Mouse (Mus musculus): ENCODE data around the gene Omt2b.
"Not testable (repeated sequence)": the region's sequence is repeated elsewhere in the genome, so short reads cannot be mapped to it uniquely, and the experiment has no call there.

Gene Omt2b

DNA sequence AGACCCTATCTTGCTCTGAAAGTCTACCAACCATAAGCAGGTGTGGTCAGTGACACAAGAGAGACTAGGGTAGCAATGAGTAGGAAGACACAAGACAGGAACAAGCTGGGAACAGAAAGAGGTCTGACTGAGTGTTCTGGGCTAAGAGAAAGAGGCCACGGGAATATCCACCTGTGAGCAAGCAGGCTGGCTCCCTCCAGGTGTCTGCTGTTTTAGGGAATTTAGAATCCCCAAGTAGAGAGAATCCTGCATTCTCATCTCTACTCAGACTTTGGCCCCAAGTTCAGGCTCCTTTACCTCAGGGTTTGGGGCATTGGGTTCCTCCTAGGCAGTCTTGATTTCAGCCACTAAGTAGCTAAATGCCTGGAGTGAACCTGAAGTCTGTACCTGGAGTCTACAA is at the start of gene Omt2b:
Omt2b (plus strand) TSS at position 301 of the 400 bp plus-strand sequence.
- not testable (repeated sequence) for DNase-seq (ENCODE audit: low spot score in 2 of 2)

DNA sequence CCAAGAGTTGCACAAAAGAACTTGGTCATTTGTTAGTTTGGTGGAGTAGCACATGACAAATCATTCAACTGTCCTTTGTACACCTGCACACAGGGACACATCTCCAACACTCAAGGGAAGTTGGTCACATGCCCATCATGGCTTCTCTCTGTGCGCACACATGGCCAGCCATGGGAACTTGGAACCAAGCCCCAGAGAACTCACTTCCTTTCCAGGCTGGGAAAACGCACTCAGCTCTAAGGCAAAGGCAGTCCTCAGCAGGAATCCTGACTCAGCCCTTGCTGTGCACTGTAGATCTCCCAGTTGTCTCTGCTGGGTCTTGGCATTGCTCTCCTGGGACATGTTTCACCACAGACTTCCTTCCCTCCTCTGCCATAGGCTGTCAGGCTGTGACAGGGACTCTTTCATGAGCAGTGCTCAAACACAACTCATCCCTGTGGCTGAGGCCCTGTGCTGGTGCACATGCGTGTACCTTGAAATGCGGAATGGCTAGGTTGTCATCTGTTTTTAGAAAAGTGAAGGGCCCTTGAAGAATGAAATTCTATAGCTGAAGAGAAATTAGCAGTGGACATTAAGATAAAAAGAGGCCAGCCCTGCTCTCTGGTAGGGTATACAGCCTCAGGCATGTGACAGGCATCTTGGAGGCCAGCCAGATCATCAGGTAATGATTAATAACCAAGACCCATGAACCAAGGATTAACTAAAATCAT is 45.2 kb upstream of the Omt2b start:
- peak in 1 of 2 experiments; percentile 15 for DNase-seq (ENCODE audit: low spot score in 2 of 2)

DNA sequence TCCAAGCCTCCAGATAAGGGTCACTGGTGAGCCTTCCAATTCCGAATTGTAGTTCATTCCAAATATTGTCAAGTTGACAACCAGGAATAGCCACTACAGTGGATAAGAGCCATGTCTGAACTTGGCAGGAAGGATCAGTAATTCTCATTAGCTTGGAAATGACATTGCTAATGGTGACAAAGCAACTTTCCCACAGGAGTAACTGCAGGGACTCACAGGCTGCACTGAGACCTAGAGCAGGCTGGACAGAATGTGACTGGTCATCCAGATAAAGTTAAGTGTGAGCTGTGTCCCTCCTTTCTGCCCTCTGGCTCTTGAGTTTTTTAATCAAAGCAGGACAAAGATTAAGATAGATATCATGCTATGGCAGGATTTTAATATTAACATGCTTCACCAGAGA is 38.3 kb upstream of the Omt2b start:
- DNase-seq (ENCODE audit: low spot score in 2 of 2): not testable (repeated sequence)

DNA sequence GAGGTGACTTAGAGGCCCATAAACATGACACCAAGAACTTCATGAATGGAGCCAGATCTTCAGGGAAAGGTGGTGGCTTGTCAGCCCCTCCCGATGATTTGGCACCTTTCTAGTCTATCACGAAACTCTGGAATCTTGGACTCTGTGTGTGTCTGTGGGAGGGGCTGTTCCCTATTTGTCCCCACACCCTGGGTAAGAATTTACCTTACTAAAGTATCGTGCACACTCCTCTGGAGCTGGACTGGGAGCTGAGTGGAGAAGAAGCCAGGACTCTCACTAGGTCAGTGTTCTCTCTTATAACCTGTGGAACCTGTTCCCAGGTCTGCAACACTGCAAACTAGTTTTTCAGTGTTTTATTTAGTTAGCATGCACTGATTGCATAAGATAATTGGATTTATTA is 37.7 kb upstream of the Omt2b start, which contains the start of gene Gm10639:
Gm10639 (plus strand) TSS at position 201 of the 400 bp plus-strand sequence.
- DNase-seq (ENCODE audit: low spot score in 2 of 2): not testable (repeated sequence)

DNA sequence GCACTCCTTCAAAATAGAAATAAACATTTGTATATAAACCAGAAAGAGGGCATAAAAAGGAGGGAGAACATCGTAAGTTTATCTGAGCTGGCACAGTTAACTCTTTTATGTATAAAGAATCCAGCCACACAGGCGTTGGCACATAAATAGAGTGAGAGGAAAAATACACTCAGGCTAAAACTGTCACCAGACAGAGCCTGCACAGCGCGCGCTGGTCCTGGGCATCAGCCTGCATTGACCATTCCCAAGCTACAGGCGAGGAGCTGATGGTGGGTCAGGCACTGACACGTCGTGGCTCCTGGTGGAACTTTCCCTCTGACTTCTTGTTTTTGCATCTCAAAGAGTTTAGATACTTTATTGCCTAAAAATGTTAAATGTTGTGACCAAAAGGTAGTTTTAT is 34.9 kb upstream of the Omt2b start:
- not testable (repeated sequence) for DNase-seq (ENCODE audit: low spot score in 2 of 2)

DNA sequence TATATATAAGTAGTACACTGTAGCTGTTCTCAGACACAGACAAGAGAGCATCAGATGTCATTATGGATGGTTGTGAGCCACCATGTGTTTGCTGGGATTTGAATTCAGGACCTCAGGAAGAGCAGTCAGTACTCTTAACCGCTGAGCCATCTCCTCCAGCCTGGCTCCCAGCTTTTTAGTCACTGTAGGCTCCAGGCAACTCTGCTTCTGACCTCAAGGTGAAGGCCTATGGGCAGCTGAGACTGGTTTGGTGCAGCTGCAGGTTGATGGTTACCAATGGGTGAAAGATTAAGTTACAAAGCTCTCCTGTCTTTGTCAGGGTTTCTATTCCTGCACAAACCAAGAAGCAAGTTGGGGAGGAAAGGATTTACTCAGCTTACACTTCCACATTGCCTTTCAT is 33.7 kb upstream of the Omt2b start:
- not testable (repeated sequence) for DNase-seq (ENCODE audit: low spot score in 2 of 2)

DNA sequence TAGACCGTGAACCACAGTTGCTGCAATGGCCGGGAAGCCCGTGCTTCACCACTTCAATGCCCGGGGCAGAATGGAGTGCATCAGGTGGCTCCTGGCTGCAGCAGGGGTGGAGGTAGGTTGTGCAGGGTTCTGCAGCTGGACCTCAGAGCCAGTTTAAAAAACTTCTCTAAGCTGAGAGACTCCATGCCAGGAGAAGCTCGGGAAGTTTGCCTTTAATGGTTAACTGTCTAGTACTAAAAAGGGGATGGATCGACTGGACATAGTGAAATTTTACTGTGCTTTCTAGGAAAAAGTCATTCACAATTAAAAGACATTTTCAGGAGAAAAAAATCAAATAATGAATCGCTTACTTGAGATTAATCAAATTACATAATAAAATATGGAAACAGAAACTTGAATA is 32.6 kb upstream of the Omt2b start:
- not testable (repeated sequence) for DNase-seq (ENCODE audit: low spot score in 2 of 2)

DNA sequence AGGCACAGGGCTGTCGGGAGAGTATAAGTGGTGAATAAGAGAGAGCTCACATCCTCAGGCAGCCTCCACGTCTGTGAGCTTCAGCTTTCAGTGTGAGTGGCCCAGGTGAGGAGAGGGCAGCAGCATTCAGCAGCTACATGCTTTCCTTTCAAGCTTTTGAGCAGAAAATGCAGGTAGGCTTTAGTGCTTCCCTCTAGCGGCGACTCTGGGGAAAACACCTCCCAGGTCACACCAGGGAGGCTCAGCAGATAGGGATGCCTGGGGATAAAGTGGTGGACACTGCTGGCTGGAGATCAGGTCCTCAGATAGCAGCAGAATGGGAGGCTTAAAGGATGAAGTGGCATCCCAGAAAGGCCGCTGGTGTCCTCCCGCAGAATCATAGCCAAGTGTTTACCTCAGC is 31.3 kb upstream of the Omt2b start:
- peak in 1 of 2 experiments; percentile 37 for DNase-seq (ENCODE audit: low spot score in 2 of 2)

DNA sequence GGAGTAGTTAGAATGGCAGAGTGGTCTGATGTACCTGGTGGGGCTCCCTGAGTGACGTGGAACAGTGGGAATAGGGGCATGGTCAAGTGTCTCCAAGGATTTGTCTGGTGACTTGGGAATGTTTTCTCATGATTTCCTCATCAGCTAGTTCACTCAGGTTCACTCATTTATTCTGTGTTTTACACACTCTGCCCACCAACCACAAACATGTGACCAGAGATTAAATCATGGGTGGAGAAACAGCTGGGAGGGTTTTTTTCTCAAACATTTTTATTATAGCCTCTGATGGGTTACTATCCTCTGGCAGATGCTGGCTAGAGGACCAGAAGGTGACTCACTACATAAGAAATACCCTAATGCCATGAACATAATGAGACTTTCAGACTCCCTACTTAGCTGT is 29.2 kb upstream of the Omt2b start:
- no peak for DNase-seq (ENCODE audit: low spot score in 2 of 2)

DNA sequence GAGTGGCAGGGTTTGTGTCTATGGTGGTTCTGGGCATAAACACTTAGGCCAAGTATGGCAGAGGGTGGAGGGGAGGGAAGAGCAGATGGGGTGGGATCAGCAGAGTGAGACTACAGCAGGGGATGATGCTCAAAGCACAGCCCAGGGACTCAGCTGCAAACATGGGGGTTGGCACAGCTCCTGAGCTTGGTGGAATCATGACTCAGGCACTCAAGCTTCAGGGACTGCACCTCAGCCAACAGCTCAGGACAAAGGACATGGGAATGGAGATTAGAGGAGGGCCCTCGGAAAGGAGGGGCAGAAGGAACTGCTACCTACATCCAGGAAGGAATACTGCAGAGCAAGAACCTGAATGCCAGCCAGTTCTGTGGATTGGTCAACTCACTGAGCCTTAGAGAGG is 28.2 kb upstream of the Omt2b start:
- DNase-seq (ENCODE audit: low spot score in 2 of 2): not testable (repeated sequence)

DNA sequence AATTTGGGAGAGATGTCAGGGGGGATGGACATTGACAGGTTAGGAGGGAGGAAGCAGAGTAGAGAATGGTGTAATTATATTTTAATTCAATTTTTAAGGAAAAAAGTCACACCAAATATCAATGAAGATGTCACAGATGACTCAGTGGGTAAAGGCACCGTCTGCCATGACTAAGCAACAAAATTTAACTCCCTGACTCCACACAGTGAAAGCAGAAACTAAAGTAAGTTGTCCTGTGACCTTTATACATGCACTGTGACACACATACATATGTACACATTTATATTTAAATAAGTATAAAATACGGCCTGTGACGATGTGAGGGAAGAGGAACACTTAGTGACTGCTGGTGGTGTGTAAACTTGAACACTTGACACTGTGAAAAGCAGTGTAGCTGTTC is 19.3 kb upstream of the Omt2b start:
- not testable (repeated sequence) for DNase-seq (ENCODE audit: low spot score in 2 of 2)

DNA sequence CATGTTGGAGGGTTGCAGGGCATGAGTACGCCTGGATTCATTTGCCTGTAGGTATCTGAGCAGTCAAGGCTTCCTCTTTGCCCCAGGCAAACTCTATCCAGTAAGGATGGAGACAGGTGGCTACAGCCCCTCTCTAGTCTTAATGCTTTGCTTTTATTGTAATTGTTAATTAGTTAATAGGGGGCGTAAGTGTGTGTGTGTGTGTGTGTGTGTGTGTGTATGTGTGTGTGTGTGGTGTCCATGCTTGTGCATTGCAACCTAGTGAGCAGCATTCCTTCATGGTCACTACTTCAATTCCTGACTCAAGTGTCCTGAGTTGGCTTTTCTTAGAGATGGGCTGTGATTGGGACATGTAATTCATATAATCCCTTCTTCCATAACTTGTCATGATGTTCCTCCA is 12.7 kb upstream of the Omt2b start, which contains the start of gene Omt2a:
Omt2a (minus strand) TSS at position 101 of the 400 bp plus-strand sequence.
- no peak for DNase-seq (ENCODE audit: low spot score in 2 of 2)

DNA sequence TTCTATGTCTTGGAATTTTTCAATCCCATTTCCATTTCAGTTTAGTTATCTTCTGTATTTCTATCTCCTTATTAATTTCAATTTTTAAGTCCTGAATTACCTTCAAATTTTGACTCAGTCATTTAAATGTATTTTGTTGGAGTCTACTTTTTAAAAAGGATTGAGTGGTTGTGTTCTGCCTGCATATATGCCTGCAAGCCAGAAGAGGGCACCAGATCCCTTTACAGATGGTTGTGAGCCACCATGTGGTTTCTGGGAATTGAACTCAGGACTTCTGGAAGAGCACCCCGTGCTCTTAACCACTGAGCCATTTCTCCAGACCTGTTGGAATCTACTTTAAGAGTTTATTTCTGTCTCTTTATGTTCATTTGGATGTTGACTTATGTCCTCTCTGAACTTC is 7.9 kb upstream of the Omt2b start:
- no peak for DNase-seq (ENCODE audit: low spot score in 2 of 2)

DNA sequence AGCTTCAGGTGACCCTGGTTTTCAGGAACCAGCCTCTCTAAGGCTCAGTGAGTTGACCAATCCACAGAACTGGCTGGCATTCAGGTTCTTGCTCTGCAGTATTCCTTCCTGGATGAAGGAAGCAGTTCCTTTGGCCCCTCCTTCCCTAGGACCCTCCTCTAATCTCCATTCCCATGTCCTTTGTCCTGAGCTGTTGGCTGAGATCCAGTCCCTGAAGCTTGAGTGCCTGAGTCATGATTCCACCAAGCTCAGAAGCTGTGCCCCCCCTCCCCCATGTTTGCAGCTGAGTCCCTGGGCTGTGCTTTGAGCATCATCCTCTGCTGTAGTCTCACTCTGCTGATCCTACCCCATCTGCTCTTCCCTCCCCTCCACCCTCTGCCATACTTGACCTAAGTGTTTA is 9.7 kb downstream of the Omt2b start:
- DNase-seq (ENCODE audit: low spot score in 2 of 2): not testable (repeated sequence)

DNA sequence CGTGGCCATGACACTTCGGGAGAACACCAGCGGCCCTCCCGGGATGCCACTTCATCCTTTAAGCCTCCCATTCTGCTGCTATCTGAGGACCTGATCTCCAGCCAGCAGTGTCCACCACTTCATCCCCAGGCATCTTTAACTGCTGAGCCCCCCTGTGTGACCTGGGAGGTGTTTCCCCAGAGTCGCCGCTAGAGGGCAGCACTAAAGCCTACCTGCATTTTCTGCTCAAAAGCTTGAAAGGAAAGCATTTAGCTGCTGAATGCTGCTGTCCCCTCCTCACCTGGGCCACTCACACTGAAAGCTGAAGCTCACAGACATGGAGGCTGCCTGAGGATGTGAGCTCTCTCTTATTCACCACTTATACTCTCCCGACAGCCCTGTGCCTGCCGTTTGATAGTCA is 12.9 kb downstream of the Omt2b start:
- DNase-seq (ENCODE audit: low spot score in 2 of 2): peak; percentile 9 to 43

DNA sequence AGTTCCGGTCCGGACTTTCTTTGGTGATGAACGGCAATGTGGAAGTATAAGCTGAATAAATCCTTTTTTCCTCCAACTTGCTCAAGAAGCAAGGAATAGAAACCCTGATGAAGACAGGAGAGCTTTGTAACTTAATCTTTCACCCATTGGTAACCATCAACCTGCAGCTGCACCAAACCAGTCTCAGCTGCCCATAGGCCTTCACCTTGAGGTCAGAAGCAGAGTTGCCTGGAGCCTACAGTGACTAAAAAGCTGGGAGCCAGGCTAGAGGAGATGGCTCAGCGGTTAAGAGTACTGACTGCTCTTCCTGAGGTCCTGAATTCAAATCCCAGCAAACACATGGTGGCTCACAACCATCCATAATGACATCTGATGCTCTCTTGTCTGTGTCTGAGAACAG is 15.1 kb downstream of the Omt2b start:
- DNase-seq (ENCODE audit: low spot score in 2 of 2): not testable (repeated sequence)

DNA sequence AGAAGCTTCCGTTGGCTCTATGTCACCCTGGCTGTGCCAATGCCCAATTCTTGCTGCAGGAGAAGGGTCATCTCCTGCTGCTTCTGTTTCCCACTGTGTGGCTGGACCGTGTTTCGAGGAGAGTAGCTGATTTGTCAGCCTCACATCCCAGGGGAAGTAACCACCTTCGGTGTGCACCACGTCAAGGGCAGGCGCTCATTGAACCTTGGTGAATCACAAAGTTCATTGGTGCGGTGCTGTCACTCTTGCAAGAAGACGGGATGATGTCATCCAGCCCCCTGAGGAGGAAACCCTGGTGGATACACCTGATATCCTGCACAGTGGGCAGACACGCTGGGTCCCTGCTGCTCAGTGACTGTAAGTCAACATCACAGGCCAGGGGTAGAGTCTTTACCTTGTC is 15.7 kb downstream of the Omt2b start:
- not testable (repeated sequence) for DNase-seq (ENCODE audit: low spot score in 2 of 2)

DNA sequence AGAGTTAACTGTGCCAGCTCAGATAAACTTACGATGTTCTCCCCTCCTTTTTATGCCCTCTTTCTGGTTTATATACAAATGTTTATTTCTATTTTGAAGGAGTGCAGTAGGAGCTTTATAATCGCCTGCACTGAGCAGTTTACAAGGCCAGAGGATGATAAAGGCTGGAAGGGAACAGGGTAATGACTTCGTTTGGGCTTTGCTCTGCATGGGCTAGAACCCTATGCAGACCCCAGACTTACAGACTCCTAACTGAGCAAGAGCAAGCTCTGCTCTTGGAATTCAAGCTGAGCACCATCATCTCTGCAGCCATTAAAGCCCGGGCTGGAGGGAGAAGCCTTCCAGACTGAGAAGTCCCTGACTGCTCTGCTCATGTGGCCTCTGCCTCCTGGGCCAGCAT is 17.8 kb downstream of the Omt2b start:
- DNase-seq (ENCODE audit: low spot score in 2 of 2): not testable (repeated sequence)

DNA sequence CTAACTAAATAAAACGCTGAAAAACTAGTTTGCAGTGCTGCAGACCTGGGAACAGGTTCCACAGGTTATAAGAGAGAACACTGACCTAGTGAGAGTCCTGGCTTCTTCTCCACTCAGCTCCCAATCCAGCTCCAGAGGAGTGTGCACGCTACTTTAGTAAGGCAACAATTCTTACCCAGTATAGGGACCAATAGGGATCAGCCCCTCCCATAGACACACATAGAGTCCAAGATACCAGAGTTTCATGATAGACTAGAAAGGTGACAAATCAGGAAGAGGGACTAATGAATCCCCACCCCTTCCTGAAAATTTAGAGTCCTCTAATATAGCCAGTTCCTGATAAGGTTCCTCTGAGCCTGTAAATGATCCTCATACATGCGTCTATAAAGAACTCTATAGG is 19.6 kb downstream of the Omt2b start:
- peak in 1 of 2 experiments; percentile 14 for DNase-seq (ENCODE audit: low spot score in 2 of 2)

DNA sequence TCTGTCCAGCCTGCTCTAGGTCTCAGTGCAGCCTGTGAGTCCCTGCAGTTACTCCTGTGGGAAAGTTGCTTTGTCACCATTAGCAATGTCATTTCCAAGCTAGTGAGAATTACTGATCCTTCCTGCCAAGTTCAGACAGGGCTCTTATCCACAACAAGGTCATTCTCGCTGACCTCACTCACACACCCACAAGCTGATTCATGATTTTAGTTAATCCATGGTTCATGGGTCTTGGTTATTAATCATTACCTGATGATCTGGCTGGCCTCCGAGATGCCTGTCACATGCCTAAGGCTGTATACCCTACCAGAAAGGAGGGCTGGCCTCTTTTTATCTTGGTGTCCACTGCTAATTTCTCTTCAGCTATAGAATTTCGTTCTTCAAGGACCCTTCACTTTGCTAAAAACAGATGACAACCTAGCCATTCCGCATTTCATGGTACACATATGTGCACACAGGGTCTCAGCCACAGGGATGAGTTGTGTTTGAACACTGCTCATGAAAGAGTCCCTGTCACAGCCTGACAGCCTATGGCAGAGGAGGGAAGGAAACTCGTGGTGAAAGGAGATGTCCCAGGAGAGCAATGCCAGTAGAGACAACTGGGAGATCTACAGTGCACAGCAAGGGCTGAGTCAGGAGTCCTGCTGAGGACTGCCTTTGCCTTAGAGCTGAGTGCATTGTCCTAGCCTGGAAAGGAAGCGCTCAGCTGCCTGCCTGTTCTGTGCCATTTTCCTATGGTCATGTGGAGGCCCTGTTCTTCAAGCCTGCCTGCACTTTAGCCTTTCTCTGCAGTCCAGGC is 21.0 kb downstream of the Omt2b start:
- peak in 1 of 2 experiments; percentile 56 for DNase-seq (ENCODE audit: low spot score in 2 of 2)

DNA sequence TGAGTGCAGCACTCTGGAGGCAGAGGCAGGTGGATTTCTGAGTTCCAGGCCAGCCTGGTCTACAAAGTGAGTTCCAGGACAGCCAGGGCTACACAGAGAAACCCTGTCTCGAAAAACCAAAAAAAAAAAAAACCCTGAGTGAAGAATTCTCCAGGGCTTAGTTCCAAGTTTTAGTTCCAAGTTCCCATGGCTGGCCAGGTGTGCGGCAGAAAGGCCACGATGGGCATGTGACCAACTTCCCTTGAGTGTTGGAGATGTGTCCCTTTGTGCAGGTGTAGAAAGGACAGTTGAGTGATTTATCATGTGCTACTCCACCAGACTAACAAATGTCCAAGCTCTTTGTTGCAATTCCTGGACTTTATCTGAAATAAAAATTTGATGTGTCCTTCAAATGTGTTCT is 21.8 kb downstream of the Omt2b start:
- not testable (repeated sequence) for DNase-seq (ENCODE audit: low spot score in 2 of 2)

DNA sequence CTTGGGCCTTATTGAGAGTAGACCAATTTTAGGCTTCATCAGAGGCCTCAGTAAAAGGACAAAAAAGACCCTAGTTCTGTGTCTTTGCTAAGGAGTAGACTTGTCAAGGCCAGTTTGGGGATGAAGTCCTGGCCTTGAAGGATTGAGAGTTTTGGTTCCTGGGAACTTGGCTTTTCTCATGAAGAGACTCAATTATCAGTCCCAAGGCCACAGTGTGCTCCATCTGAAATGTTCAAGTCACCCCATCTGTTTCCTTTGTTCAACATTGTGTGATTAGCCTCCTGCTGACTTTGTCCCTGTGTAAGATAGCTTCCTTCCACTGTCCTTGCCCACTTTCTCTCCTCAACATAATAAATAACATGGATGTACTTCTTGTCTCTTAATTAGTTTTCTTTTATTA is 22.6 kb downstream of the Omt2b start:
- not testable (repeated sequence) for DNase-seq (ENCODE audit: low spot score in 2 of 2)
